Mouse (Mus musculus) skeletal muscle tissue, adult 2 months (tissue): ENCODE results near the gene Tfdp1.

Experiments used
- DNase-seq: peaks from one replicate; pipeline ENCODE4 v3.0.0-alpha.2; 2012; ENCODE audit warnings: low read depth, low spot score

Tfdp1 gene

DNA sequence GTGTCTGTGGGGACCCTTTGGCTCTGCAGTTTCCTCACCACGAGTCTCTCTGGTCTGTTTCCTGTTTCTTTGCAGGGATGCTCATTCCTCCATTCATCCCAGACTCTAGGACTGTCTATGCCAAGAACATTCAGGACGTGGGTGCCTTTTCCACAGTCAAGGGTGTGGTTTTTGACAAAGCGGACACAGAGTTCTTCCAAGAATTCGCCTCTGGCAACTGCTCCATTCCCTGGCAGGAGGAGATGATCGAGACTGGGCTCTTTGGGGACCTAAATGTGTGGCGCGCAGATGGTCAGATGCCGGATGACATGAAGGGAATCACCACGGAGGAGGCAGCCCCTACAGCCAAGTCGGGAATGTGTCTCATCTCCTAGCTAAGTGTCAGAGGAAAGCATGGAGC lies 77.3 kb downstream of the Tfdp1 start:
- DNase-seq = peak; percentile 69

DNA sequence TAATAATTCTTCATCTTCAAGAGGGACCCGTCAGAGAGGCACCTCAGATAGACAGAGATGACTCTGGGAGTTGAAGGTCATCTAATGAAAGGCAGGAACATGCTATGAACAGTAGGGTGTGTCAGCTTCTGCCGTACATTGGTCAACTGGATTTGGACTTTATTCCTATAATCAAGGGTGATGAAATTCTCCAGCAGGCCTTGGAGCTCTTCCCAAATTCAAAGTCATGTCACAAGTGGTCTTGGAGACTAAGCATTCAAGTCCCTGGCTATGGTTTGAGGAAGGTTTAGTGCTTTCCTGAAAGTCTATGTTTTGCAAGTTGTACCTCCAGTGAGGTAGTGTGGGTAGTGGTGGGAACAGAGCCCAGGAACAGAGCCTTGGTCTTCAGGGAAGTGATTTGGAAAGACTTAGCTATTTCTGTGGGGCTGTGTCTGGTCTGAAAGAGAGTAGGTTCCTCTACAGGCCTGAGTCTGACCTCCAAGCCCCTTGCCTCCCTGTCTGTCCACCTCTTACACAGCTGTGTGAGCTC lies 80.6 kb downstream of the Tfdp1 start:
- DNase-seq = no peak

DNA sequence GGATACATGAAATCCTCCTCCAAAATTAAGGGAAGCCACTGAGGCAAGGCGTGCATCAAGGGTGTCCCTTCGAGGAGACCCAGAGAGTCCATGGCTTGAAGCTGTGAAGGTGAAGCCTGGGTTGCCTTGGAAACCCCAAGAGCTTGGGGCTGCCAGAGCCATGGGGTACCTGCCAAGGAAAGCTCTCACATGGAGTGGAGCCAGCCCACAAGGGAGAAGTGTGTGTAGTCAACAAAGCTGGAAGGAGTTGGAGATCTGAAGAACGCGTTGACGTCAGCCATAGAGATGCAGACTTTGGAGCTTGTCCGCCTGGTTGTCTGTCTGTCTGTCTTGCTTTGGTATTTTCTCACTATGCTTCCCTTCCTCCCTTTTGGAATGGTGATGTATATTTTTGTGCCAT lies 82.4 kb downstream of the Tfdp1 start:
- no peak for DNase-seq

- no peak for DNase-seq
Observed at GRCm38 (mm10) chr8:13427351-13427750, 88.8 kb downstream of the Tfdp1 start.
